Mouse (Mus musculus) neural tube, embryonic 12.5 days (tissue): ENCODE results near the gene Cdc45. TPM values are rescaled to one million over a fixed set of nuclear protein-coding genes. Genes with fewer than 3 reads are reported as not detected.
A peak's percentile ranks its signal among the peaks of the same experiment; 100 is the strongest.
"Not testable (repeated sequence)": the region's sequence is repeated elsewhere in the genome, so short reads cannot be mapped to it uniquely, and the experiment has no call there.

Experiments
- ATAC-seq: fragments of 200-750 bp; cut with Nextera tagmentation; 2 replicates; pipeline ENCODE4 v1.8.0; 2017; ENCODE audit warnings: low read depth, mild to moderate bottlenecking, moderate TSS enrichment, moderate library complexity; ENCODE audit not compliant: low FRiP score
- H3K27ac ChIP-seq: fragments of 300-500 bp; sonication (generic); 2 replicates; pipeline ENCODE4 v1.5.1; 2016
- H3K27me3 ChIP-seq: fragments of 300-500 bp; sonication (generic); replicated peaks from 2 replicates; pipeline ENCODE4 v1.6.1; 2016; ENCODE audit warnings: mild to moderate bottlenecking
- H3K36me3 ChIP-seq: fragments of 300-500 bp; sonication (generic); 2 replicates; pipeline ENCODE4 v1.6.1; 2016; ENCODE audit warnings: mild to moderate bottlenecking
- H3K4me1 ChIP-seq: fragments of 300-500 bp; sonication (generic); 2 replicates; pipeline ENCODE4 v1.6.1; 2016
- H3K4me2 ChIP-seq: fragments of 300-500 bp; sonication (generic); replicated peaks from 2 replicates; pipeline ENCODE4 v1.6.1; 2016; ENCODE audit warnings: mild to moderate bottlenecking
- H3K4me3 ChIP-seq: fragments of 300-500 bp; sonication (generic); 2 replicates; pipeline ENCODE4 v1.5.1; 2016
- H3K9ac ChIP-seq: fragments of 300-500 bp; sonication (generic); 2 replicates; pipeline ENCODE4 v1.6.1; 2016; ENCODE audit warnings: mild to moderate bottlenecking
- H3K9me3 ChIP-seq: fragments of 300-500 bp; sonication (generic); 2 replicates; pipeline ENCODE4 v1.6.1; 2016; ENCODE audit warnings: mild to moderate bottlenecking
- WGBS: fragments of 180-500 bp; shearing (Covaris S2); methylation state at CpG from one replicate; pipeline ENCODE4 v1.1.7; 2016; 5-methylcytosine and 5-hydroxymethylcytosine counted together
- polyA plus RNA-seq: library from polyadenylated mRNA; unstranded; fragments of >200 nt; fragmentation: Nextera tagmentation; extraction: Ambion mirVana; gene quantifications from 2 replicates; pipeline ENCODE4 v1.2.1, GENCODE M21; 2016

The Cdc45 gene
- 29.8 and 31.4 TPM in 2 replicates for polyA plus RNA-seq

DNA sequence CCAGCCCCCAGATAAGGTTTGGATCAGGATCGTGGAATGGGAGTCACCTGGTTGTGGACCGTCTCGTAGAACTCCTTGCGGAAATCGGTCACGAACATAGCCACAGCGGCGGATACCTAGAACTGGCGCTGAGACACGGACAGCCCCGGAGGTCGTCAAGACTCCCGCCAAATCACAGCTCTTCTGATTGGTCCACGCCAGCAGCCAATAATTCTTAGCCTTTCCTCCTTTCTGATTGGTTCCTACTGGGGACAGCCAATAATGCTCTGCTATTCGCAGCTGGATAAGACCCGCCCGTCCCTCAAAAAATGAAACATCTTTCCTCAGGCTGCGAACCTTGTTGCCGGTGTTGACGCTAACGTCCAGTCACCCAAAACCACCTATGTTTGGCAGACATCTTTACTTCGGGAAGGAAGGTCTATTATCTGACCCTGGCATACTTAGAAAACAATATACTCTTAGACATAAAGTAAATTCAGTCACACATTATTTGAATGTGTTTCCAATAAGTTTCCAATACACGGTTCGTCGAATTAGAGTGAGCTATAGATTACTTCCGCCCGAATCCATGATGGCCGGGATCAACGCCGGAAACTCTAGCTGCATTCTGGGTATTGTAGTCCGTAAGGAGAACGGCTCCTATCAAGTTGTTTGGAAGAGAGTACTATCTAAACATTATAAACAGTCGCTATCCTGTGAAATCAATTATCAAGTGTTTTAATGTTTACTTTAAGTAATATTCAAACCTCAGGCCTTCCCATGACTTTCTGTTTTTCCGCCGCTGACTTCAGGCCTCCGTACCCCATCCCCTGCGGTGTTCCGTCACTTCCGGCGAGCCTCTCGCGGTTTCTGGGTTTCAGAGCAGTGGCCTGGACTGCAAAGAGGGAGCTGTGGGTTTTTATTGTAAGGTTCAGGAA is at the start of gene Cdc45, which contains the start of gene Ufd1:
Gene Cdc45 (minus strand): TSS at position 520 of the 917 bp plus-strand sequence.
Gene Ufd1 (plus strand): TSS at position 312 of the 917 bp plus-strand sequence.
- ATAC-seq = peak; percentile 97
- WGBS = under 1% methylated on average over 42 of the region's 42 CpGs

DNA sequence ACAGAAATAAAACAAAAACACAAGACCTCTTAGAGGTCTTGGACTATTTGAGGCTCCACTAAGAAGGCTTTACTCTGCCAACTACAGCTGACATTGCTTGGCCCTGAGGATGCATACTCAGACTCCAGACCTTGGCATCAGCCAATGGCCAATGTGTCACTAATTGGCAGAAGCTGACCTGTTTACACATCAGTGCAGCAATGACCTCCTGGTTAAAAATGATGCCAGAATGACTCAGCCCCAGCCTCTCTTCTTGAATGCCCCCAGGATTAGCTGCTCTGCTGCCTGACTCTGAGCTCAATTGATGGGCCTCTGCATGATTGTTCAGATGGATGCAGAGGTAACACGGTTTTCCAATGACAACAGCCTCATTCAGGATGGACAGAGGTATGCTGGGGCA is 48.4 kb upstream of the Cdc45 start:
- Histone ChIP-seq H3K9ac (no peak overlapping the region), H3K4me3 (no peak overlapping the region), H3K36me3 (no peaks in the 10 kb centered on the region), H3K27ac (no peak overlapping the region), H3K27me3 (no peaks in the 10 kb centered on the region), H3K9me3 (no peaks in the 10 kb centered on the region), H3K4me1 (no peaks in the 10 kb centered on the region), H3K4me2 (no peak overlapping the region)
- ATAC-seq = no peak
- WGBS = 64% methylated on average over 1 of the region's 1 CpGs

More for the DNA sequence above, at the start of gene Cdc45, which contains the start of gene Ufd1:
- H3K9ac ChIP-seq = peak within 1 kb of the TSS; percentile 81
- H3K9me3 ChIP-seq = no peaks in the 10 kb centered on the region
- no peak within 1 kb of the TSS for H3K27ac ChIP-seq
- peak within 1 kb of the TSS; percentile 82 for H3K4me3 ChIP-seq
- peaks cover 38% of the 10 kb centered on the region for H3K36me3 ChIP-seq
- H3K27me3 ChIP-seq = no peaks in the 10 kb centered on the region
- peaks cover 14% of the 10 kb centered on the region for H3K4me1 ChIP-seq
- H3K4me2 ChIP-seq = peak within 1 kb of the TSS; percentile 71

DNA sequence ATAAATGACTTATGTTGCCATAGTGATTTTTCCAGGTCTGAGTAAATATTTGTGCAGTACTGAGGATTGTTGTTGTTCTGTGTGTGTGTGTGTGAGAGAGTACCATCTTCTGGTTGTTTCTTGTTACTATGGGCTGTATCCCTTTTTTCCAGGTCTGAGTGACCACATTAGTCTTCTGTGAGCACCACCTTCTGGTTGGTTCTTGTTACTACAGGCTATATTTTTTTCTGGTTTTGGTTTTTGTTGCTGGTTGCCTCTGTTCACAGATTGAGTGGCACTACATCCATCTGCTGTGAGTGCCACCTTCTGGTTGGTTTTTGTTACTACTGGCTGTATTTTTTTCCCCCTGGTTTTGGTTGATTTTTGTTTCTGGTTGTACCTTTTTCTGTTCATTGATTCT is 46.8 kb upstream of the Cdc45 start:
- H3K9ac ChIP-seq = no peak overlapping the region
- H3K9me3 ChIP-seq = no peaks in the 10 kb centered on the region
- H3K27me3 ChIP-seq = no peaks in the 10 kb centered on the region
- H3K36me3 ChIP-seq = no peaks in the 10 kb centered on the region
- ATAC-seq = no peak
- no peaks in the 10 kb centered on the region for H3K4me1 ChIP-seq
- H3K4me3 ChIP-seq = no peak overlapping the region
- H3K4me2 ChIP-seq = no peak overlapping the region
- H3K27ac ChIP-seq = no peak overlapping the region

DNA sequence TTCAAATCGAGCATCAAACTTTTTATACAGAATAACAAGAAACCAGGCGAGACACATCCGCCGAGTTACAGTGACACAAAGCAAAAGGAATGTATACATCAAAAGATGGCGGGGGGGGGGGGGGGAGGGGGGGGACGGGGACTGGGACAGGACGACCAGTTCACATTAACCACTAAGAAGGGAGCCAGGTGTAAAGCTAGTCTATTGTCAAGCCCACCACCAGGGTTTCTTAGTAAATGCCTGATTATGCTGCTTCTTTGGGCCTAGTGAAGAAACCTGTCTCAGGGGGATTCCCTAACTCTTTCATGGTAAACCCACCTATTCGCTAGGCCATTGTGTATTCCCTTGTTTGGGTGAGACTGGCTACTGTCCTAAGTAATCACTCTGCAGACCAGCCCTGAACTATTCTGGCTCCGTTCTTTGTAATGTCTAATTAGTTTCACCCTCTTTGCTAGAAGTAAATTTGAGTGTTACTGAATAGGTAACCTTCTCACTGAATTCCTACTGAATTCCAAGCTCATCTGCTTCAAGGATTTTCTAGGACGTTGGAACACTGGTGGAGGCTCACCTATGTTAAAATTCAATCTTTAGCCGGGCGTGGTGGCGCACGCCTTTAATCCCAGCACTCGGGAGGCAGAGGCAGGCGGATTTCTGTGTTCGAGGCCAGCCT is 37.9 kb upstream of the Cdc45 start:
- not testable (repeated sequence) for H3K4me3 ChIP-seq, ATAC-seq, H3K27me3 ChIP-seq, H3K9ac ChIP-seq, H3K9me3 ChIP-seq, H3K4me1 ChIP-seq, H3K27ac ChIP-seq, H3K4me2 ChIP-seq, H3K36me3 ChIP-seq
- WGBS = 88% methylated on average over 16 of the region's 17 CpGs

DNA sequence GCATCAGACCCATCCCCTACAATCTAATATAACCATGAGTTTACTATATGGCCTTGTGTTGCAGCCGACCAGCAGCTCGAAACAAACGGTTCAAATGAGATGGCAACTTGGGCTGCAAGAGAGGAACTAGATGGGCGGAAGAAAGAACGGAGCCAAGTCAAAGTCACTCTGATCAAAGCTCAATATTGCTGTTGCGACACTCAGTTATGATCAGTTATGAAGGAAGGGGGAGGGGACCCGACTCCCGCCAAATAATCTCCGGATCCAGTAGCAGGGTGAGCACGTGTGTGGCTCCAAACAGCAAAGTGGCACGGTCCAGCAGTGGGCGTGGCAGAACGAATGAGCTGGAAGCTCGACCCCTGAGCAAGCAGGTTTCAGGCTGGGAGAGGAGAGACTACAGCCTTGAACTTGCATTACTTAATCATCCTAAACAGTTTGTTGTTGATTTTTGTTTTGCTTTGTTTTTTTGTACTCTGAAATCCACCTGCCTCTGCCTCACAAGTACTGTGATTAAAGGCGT is 34.6 kb upstream of the Cdc45 start:
- no peak overlapping the region for H3K9ac ChIP-seq
- H3K27me3 ChIP-seq = no peaks in the 10 kb centered on the region
- no peak overlapping the region for H3K27ac ChIP-seq
- no peak for ATAC-seq
- H3K4me1 ChIP-seq = no peaks in the 10 kb centered on the region
- no peaks in the 10 kb centered on the region for H3K36me3 ChIP-seq
- H3K4me2 ChIP-seq = no peak overlapping the region
- H3K4me3 ChIP-seq = no peak overlapping the region
- no peaks in the 10 kb centered on the region for H3K9me3 ChIP-seq
- 88% methylated on average over 15 of the region's 15 CpGs for WGBS

DNA sequence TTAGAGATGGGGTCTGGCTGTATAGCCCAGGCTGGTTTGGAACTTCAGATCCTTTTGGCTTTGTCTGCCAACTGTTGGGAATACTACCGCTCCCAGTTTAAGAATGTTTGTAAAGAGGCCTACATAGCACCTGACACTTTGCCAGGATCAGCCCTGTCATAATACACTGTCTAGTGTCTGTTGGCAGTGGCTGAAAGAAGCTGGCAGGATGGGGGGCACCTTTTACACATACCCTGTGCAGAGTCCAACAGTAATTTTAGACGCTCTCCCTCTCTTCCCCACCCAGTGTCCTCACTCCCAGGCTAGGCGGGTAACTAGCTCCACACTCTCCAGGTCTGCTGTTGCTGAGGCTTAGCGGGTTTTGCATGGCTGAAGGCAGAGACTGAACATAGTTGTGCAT is 26.6 kb upstream of the Cdc45 start:
- Histone ChIP-seq H3K27ac (no peak overlapping the region), H3K4me3 (no peak overlapping the region), H3K27me3 (no peaks in the 10 kb centered on the region), H3K9ac (no peak overlapping the region), H3K36me3 (peaks cover 15% of the 10 kb centered on the region; the same call in 1 of the 2 replicates), H3K9me3 (no peaks in the 10 kb centered on the region), H3K4me1 (0 out of 2 replicates have a peak, but pooled peaks cover 5% of the 10 kb centered on the region), H3K4me2 (no peak overlapping the region)
- no peak for ATAC-seq
- 97% methylated on average over 4 of the region's 4 CpGs for WGBS

DNA sequence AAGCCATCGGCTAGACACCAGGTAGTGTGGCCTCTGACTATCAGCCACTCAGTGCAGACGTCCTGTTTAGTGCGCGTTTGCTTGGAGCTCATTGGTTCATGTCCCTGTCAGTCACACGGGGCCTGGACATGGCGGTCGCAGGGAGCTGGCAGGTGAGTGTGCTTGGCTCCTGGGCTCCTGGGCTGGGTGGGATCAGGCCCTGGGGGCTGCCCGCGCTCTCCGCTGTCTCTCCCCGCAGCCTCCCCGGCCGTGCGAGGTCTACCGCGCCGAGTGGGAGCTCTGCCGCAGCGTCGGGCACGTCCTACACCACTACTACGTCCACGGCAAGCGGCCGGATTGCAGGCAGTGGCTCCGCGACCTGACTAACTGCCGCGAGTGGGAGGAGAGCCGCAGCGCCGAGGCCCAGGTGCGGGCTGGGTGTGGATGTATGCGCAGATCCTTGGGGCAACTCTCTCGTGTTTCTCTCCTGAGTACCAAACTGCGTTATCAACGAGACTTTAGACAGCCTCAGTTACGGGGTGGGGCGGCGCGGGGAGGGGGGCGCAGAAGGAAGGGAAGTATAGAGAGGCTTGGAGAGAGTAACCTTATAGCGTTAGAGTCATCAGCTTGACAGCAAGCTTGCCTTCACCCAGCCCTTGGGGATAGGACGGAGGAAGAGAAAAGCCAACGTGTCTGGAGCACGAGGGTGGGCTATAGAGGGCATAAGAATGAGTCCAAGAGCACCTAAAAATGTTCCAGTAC is 24.9 kb upstream of the Cdc45 start, which contains the start of the genes 2510002D24Rik and Gm28539:
Gene 2510002D24Rik (plus strand): TSS at position 111 of the 741 bp plus-strand sequence.
Gene Gm28539 (plus strand): TSS at position 117 of the 741 bp plus-strand sequence.
- Histone ChIP-seq H3K4me3 (peak within 1 kb of the TSS; percentile 71), H3K27ac (no peak within 1 kb of the TSS), H3K9ac (peak within 1 kb of the TSS; percentile 84), H3K27me3 (no peaks in the 10 kb centered on the region), H3K4me1 (0 out of 2 replicates have a peak, but pooled peaks cover 5% of the 10 kb centered on the region), H3K9me3 (no peaks in the 10 kb centered on the region), H3K36me3 (peaks cover 30% of the 10 kb centered on the region), H3K4me2 (peak within 1 kb of the TSS; percentile 75)
- WGBS = 1% methylated on average over 46 of the region's 46 CpGs
- ATAC-seq = peak; percentile 93

DNA sequence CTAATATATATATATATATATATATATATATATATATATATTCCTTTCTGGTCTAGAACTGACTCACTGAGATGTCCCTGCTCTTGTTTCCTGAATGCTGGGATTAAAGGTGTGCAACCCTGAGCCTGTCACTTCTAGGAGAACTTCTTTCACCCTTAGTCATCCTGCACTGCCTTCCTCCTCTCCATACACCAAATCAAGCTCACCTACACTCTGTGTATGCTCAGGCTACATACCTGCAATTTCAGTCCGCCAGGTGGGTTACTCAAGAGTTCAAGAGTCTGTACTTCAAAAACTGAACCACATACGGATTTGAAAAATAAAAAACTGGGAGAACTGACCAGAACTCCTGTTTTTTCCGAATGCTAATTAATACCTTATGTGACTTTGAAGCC is 24.3 kb upstream of the Cdc45 start:
- Histone ChIP-seq H3K4me2 (peak overlapping the region; percentile 75), H3K9ac (no peak overlapping the region), H3K27ac (no peak overlapping the region), H3K36me3 (peaks cover 34% of the 10 kb centered on the region), H3K9me3 (no peaks in the 10 kb centered on the region), H3K27me3 (no peaks in the 10 kb centered on the region), H3K4me1 (0 out of 2 replicates have a peak, but pooled peaks cover 5% of the 10 kb centered on the region), H3K4me3 (peak overlapping the region; percentile 71)
- ATAC-seq = peak; percentile 37; the same call in 1 of the 2 replicates
- WGBS = 27% methylated on average over 3 of the region's 3 CpGs

DNA sequence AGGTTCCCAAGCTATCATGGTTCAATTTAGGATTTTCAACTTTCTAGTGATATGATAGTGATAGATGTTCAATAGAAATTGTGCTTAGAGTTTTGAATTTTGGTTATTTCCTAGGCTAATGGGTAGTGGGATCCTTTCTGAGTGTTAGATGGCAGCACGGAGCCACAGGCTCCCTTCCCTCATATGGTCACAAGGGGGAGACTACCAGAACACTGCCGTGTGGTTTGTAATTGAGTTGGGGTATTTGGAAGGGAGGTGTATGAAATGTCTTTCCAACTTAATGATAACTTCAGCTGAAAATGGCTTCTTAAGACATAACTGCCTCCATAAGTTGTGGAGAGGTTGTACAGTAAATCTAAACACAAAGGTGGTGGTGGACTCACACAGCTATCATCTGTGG is 21.7 kb upstream of the Cdc45 start:
- WGBS = 74% methylated on average over 2 of the region's 2 CpGs
- H3K4me3 ChIP-seq = no peak overlapping the region
- H3K27ac ChIP-seq = no peak overlapping the region
- H3K4me1 ChIP-seq = 0 out of 2 replicates have a peak, but pooled peaks cover 5% of the 10 kb centered on the region
- no peak overlapping the region for H3K4me2 ChIP-seq
- H3K9me3 ChIP-seq = no peaks in the 10 kb centered on the region
- H3K9ac ChIP-seq = no peak overlapping the region
- ATAC-seq = no peak
- H3K27me3 ChIP-seq = no peaks in the 10 kb centered on the region
- peaks cover 52% of the 10 kb centered on the region for H3K36me3 ChIP-seq

DNA sequence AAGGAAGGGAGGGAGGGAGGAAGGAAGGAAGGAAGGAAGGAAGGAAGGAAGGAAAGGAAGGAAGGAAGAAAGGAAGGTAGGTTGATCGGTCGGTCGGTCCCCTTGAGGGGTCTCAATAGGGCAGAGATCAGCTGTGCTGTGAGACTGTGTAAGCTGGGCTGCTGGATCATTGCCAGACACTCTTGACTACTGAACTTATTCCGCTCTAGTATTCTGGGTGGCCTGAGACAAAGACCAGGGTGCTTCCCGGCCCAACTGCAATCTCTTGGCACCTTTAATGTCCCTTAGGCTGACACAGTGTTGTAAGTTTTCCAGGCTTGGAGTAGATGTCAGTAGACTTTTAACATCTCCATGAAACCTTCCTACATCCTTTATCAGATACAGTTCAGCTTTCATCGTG is 17.3 kb upstream of the Cdc45 start:
- no peak overlapping the region for H3K27ac ChIP-seq
- 97% methylated on average over 6 of the region's 6 CpGs for WGBS
- no peaks in the 10 kb centered on the region for H3K4me1 ChIP-seq
- H3K4me2 ChIP-seq = no peak overlapping the region
- no peak overlapping the region for H3K4me3 ChIP-seq
- H3K9me3 ChIP-seq = no peaks in the 10 kb centered on the region
- no peaks in the 10 kb centered on the region for H3K27me3 ChIP-seq
- H3K36me3 ChIP-seq = peaks cover 90% of the 10 kb centered on the region
- H3K9ac ChIP-seq = no peak overlapping the region
- no peak for ATAC-seq

DNA sequence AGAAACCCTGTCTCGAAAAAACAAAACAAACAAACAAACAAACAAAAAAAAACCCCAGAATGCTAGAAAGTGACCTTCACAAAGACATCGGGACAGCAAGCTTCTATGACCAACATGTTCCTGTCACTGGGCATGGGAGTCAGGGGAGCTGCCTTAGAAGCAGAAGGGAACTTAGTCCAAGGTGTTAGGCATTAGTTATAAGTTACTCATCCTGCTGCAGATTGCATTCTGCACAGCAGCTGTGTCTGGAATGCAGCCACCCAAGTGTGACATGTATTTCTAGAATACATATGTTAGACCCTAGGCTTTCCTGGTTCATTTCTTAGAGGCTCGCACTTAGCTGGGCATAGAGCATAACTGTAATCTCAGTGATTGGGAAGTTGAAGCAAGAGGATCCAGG is 16.8 kb upstream of the Cdc45 start:
- no peak overlapping the region for H3K27ac ChIP-seq
- no peaks in the 10 kb centered on the region for H3K9me3 ChIP-seq
- no peak overlapping the region for H3K4me3 ChIP-seq
- no peak overlapping the region for H3K4me2 ChIP-seq
- peaks cover 90% of the 10 kb centered on the region for H3K36me3 ChIP-seq
- WGBS = 97% methylated on average over 3 of the region's 3 CpGs
- H3K4me1 ChIP-seq = no peaks in the 10 kb centered on the region
- no peaks in the 10 kb centered on the region for H3K27me3 ChIP-seq
- ATAC-seq = no peak
- no peak overlapping the region for H3K9ac ChIP-seq
